Mouse (Mus musculus): ENCODE data around the gene Atp6v0d1. TPM values are rescaled to one million over a fixed set of nuclear protein-coding genes. Genes with fewer than 3 reads are reported as not detected.

The Atp6v0d1 gene
- total and polyA plus RNA-seq, 3 experiments: 37.0 to 178 (median 118) TPM

DNA sequence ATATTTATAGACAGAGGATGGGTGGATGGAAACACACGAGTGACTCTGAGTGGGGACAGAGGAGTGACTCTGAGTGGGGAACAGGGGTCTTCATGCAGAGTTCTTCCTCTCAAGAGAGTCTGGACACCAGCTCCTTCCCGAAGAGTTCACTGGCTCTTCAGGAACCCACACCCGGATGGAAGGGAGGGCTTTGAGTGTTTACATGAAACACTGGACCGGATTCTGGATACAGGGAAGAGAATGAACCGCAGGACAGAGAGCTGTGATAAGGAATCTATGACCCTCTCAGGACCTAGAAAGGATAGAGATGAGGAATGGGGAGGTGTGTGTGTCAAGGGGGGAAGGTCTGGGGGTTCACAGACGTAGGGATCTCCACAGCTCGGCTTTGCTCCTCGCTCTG, 48.5 kb downstream of the Atp6v0d1 start:
- Histone ChIP-seq H3K9me3 (replicated peaks) (no peaks in the 10 kb centered on the region), H3K27me3 (ENCODE audit: insufficient read depth, low read length) (peaks cover 51% of the 10 kb centered on the region), H3K36me3 (replicated peaks) (peaks cover 17% of the 10 kb centered on the region), H3K4me3 (ENCODE audit: low read depth, low read length) (no peak overlapping the region), H3K4me1 (ENCODE audit: insufficient read depth, low read depth, low read length) (peaks cover 31% of the 10 kb centered on the region)
- TF ChIP-seq POLR2AphosphoS5 (IDR thresholded peaks at IDR 0.05; ENCODE audit: insufficient replicate concordance, low read depth, low read length): no peak
- no peak for TF ChIP-seq TAL1 (conservative IDR thresholded peaks at IDR 0.05; ENCODE audit: low read depth, low read length)
- TF ChIP-seq GATA2 (IDR thresholded peaks at IDR 0.05; ENCODE audit: borderline replicate concordance, low read depth, low read length): no peak
- no peak for TF ChIP-seq CTCF (IDR thresholded peaks at IDR 0.05; ENCODE audit: low read depth, low read length)
- TF ChIP-seq GATA1 (IDR thresholded peaks at IDR 0.05; ENCODE audit: borderline replicate concordance, low read length): no peak
- no peak for ATAC-seq (ENCODE audit: extremely low read depth, insufficient number of reproducible peaks, low FRiP score, poor library complexity, severe bottlenecking)
- no peak for DNase-seq (ENCODE audit: low spot score)

DNA sequence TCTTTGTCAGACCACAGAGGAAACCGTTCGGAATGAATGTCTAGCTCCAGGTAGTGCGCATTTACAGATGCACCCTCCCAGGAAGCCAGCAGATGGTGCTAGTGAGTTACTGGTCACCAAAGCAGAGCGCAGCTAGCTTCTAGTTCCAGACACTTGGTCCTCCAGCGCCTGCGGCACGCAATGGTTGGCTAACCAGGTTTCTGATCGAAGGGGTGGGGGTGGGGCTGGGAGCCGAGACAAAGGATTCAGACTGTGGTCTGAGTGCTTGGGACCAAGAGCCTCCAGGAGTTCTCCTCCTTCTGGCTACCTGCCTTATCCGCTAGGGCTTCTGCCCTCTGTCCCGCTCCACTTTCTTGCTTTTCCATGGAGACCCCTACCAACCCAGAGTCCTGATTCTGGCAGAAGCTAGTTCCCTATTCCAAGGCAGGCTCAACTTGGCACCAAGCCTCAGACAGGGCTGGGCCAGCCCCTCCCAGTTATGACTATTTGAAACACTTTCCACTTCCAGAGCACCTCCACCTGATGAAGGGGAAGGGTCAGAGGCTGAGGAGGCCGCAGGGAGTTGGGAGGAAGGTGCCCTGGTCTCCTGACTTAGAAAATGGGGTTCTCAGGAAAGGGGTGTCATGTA, 49.7 kb downstream of the Atp6v0d1 start:
- DNase-seq (ENCODE audit: low spot score) (peak; percentile 20), ATAC-seq (ENCODE audit: extremely low read depth, insufficient number of reproducible peaks, low FRiP score, poor library complexity, severe bottlenecking) (peak; percentile 47; the same call in 1 of the 2 replicates)
- Histone ChIP-seq H3K27me3 (ENCODE audit: insufficient read depth, low read length) (peaks cover 51% of the 10 kb centered on the region), H3K36me3 (replicated peaks) (peaks cover 6% of the 10 kb centered on the region), H3K4me1 (ENCODE audit: insufficient read depth, low read depth, low read length) (peaks cover 29% of the 10 kb centered on the region), H3K4me3 (ENCODE audit: low read depth, low read length) (no peak overlapping the region), H3K9me3 (replicated peaks) (no peaks in the 10 kb centered on the region)
- TF ChIP-seq CTCF (IDR thresholded peaks at IDR 0.05; ENCODE audit: low read depth, low read length) (peak; percentile 82), TAL1 (conservative IDR thresholded peaks at IDR 0.05; ENCODE audit: low read depth, low read length) (no peak)

DNA sequence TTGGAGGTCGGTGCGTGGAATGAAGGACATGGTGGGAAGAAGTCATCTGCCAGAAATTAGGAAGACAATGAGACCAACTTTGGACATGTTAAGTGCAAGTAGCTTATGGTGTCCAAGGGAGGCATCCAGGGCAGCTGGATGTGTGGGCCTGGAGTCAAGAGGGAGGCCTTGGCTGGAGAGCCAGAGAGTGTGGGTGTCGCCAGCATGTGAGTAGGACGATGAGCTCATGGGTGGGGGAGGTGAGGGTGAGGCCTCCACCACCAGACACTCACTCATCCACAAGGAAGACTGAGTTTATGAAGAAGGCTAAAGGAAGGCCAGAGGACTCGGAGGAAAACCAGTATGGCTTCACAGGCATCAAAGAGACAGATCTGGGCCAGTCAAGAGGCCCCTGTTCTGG, 51.2 kb downstream of the Atp6v0d1 start:
- DNase-seq (ENCODE audit: low spot score) (no peak), ATAC-seq (ENCODE audit: extremely low read depth, insufficient number of reproducible peaks, low FRiP score, poor library complexity, severe bottlenecking) (no peak)

DNA sequence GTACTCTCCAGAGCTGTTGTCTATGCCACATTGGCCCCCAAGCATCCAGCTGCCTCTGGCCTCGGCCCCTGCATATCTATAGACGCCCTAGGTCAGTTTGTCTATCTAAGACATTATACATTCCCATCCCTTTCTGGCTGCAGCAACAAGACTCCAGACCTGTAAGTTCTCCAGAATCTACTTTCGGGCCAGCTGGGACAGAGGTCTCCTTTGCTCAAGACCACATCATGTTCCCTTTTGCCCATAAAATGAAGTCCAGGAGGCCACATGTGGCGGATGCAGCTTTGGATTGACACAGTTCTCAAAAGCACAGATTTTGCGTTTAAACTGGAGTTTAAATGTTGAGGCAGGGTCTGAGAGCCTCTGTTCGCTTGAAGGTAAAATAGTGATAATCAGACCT, 51.7 kb downstream of the Atp6v0d1 start:
- no peaks in the 10 kb centered on the region for H3K36me3 ChIP-seq (replicated peaks)
- DNase-seq (ENCODE audit: low spot score) (no peak), ATAC-seq (ENCODE audit: extremely low read depth, insufficient number of reproducible peaks, low FRiP score, poor library complexity, severe bottlenecking) (no peak)
- peaks cover 27% of the 10 kb centered on the region for H3K4me1 ChIP-seq (ENCODE audit: insufficient read depth, low read depth, low read length)
- H3K9me3 ChIP-seq (replicated peaks): no peaks in the 10 kb centered on the region
- TF ChIP-seq POLR2AphosphoS5 (IDR thresholded peaks at IDR 0.05; ENCODE audit: insufficient replicate concordance, low read depth, low read length): no peak
- TF ChIP-seq CTCF (IDR thresholded peaks at IDR 0.05; ENCODE audit: low read depth, low read length): no peak
- TF ChIP-seq TAL1 (conservative IDR thresholded peaks at IDR 0.05; ENCODE audit: low read depth, low read length): no peak
- no peak for TF ChIP-seq GATA1 (IDR thresholded peaks at IDR 0.05; ENCODE audit: borderline replicate concordance, low read length)
- TF ChIP-seq GATA2 (IDR thresholded peaks at IDR 0.05; ENCODE audit: borderline replicate concordance, low read depth, low read length): no peak
- peaks cover 52% of the 10 kb centered on the region for H3K27me3 ChIP-seq (ENCODE audit: insufficient read depth, low read length)
- H3K4me3 ChIP-seq (ENCODE audit: low read depth, low read length): no peak overlapping the region

More for the DNA sequence above, 51.2 kb downstream of the Atp6v0d1 start:
- peaks cover 55% of the 10 kb centered on the region for H3K27me3 ChIP-seq (ENCODE audit: insufficient read depth, low read length)
- no peak overlapping the region for H3K4me3 ChIP-seq (ENCODE audit: low read depth, low read length)
- peaks cover 31% of the 10 kb centered on the region for H3K4me1 ChIP-seq (ENCODE audit: insufficient read depth, low read depth, low read length)
- H3K36me3 ChIP-seq (replicated peaks): no peaks in the 10 kb centered on the region
- no peak for TF ChIP-seq POLR2AphosphoS5 (IDR thresholded peaks at IDR 0.05; ENCODE audit: insufficient replicate concordance, low read depth, low read length)
- no peak for TF ChIP-seq CTCF (IDR thresholded peaks at IDR 0.05; ENCODE audit: low read depth, low read length)
- TF ChIP-seq GATA2 (IDR thresholded peaks at IDR 0.05; ENCODE audit: borderline replicate concordance, low read depth, low read length): no peak
- no peak for TF ChIP-seq TAL1 (conservative IDR thresholded peaks at IDR 0.05; ENCODE audit: low read depth, low read length)
- no peak for TF ChIP-seq GATA1 (IDR thresholded peaks at IDR 0.05; ENCODE audit: borderline replicate concordance, low read length)
- H3K9me3 ChIP-seq (replicated peaks): no peaks in the 10 kb centered on the region

DNA sequence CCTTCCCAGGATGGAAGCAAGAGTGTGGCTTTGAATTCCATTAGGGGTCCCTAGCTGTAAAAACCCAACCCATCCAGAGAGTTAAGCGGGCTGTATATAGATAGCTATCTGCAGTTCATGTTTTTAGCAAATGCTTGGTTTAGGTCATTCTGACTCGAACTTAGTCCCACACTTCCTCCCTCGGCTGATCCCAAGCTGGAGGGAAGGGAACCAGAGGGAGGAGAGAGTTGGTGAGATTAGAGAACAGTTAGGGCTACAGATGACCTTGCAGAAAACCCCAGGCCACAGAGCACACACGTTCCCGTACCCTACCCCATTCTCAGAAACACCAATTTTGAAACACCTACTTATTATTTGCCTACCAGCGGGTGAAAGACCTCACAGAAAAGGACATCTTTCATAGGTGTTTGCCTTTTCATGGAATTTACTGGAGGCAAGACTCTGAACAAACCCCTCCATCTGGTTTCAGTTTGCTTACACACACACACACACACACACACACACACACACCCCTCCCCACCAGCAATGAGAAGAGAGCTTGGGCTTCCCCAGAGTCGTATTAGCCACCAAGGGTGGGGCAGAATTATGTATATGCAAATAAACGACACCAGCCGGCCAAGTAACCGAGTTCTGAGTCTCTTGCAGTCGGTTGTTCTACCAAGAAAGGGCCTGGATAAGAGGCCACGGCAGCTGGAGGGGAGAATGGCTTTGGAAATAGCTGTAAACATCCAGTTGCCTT, 55.7 kb downstream of the Atp6v0d1 start:
- no peaks in the 10 kb centered on the region for H3K36me3 ChIP-seq (replicated peaks)
- no peak overlapping the region for H3K4me3 ChIP-seq (ENCODE audit: low read depth, low read length)
- no peaks in the 10 kb centered on the region for H3K9me3 ChIP-seq (replicated peaks)
- H3K4me1 ChIP-seq (ENCODE audit: insufficient read depth, low read depth, low read length): peaks cover 7% of the 10 kb centered on the region
- DNase-seq (ENCODE audit: low spot score) (no peak), ATAC-seq (ENCODE audit: extremely low read depth, insufficient number of reproducible peaks, low FRiP score, poor library complexity, severe bottlenecking) (no peak)
- no peak for TF ChIP-seq CTCF (IDR thresholded peaks at IDR 0.05; ENCODE audit: low read depth, low read length)
- TF ChIP-seq GATA1 (IDR thresholded peaks at IDR 0.05; ENCODE audit: borderline replicate concordance, low read length): no peak
- TF ChIP-seq POLR2AphosphoS5 (IDR thresholded peaks at IDR 0.05; ENCODE audit: insufficient replicate concordance, low read depth, low read length): no peak
- TF ChIP-seq TAL1 (conservative IDR thresholded peaks at IDR 0.05; ENCODE audit: low read depth, low read length): no peak
- no peak for TF ChIP-seq GATA2 (IDR thresholded peaks at IDR 0.05; ENCODE audit: borderline replicate concordance, low read depth, low read length)
- H3K27me3 ChIP-seq (ENCODE audit: insufficient read depth, low read length): peaks cover 42% of the 10 kb centered on the region

DNA sequence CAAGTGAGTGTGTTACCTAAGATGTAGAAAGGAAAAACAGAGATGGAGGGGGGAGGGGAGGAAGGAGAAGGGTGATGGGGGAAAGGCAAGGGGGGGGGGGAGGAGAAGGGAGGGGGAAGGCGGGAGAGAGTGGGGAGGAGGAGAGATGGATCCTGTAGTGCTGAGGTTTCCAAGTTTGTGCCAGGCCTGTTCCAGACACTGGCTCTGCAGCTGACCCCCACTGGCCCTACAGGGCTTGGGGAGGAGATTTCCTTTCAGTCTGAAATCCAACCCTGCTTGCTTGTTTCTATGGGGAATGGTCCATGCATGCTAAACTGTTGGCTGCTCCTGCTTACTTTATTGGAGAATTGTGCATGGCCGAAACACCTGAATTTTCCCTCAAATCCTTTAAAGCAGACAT, 57.1 kb downstream of the Atp6v0d1 start:
- Histone ChIP-seq H3K36me3 (replicated peaks) (no peaks in the 10 kb centered on the region), H3K4me1 (ENCODE audit: insufficient read depth, low read depth, low read length) (peaks cover 7% of the 10 kb centered on the region), H3K9me3 (replicated peaks) (no peaks in the 10 kb centered on the region), H3K4me3 (ENCODE audit: low read depth, low read length) (no peak overlapping the region), H3K27me3 (ENCODE audit: insufficient read depth, low read length) (peaks cover 40% of the 10 kb centered on the region)
- ATAC-seq (ENCODE audit: extremely low read depth, insufficient number of reproducible peaks, low FRiP score, poor library complexity, severe bottlenecking) (no peak), DNase-seq (ENCODE audit: low spot score) (no peak)
- TF ChIP-seq TAL1 (conservative IDR thresholded peaks at IDR 0.05; ENCODE audit: low read depth, low read length) (no peak), POLR2AphosphoS5 (IDR thresholded peaks at IDR 0.05; ENCODE audit: insufficient replicate concordance, low read depth, low read length) (no peak), CTCF (IDR thresholded peaks at IDR 0.05; ENCODE audit: low read depth, low read length) (no peak), GATA1 (IDR thresholded peaks at IDR 0.05; ENCODE audit: borderline replicate concordance, low read length) (no peak)

Measured in G1E (cell line).